Mouse (Mus musculus): ENCODE data around the gene Slc45a3. TPM values are rescaled to one million over a fixed set of nuclear protein-coding genes. Genes with fewer than 3 reads are reported as not detected.

The Slc45a3 gene
- total and polyA plus RNA-seq, 2 experiments from 2014 or later = 2.8 to 9.5 TPM

- Histone ChIP-seq H3K27ac (ENCODE audit: low read depth) (no peak overlapping the region), H3K4me3 (ENCODE audit: low read depth, low read length) (no peak overlapping the region), H3K27me3 (ENCODE audit: control insufficient read depth, insufficient read depth, low read length) (no peaks in the 10 kb centered on the region), H3K36me3 (replicated peaks; ENCODE audit: control insufficient read depth, insufficient read depth, low read length) (no peaks in the 10 kb centered on the region), H3K4me1 (ENCODE audit: control insufficient read depth, insufficient read depth) (peaks cover 4% of the 10 kb centered on the region; the same call in 1 of the 2 replicates), H3K4me2 (ENCODE audit: low read depth, low read length) (no peak overlapping the region), H3K9ac (replicated peaks; ENCODE audit: low read depth, low read length) (no peak overlapping the region), H3K9me3 (replicated peaks; ENCODE audit: control insufficient read depth, low read length) (no peaks in the 10 kb centered on the region)
- WGBS = 73% methylated on average over 4 of the region's 4 CpGs
- no peak for TF ChIP-seq CTCF (IDR thresholded peaks at IDR 0.05; ENCODE audit: low read depth)
- TF ChIP-seq EP300 (IDR thresholded peaks at IDR 0.05; ENCODE audit: low read depth) = no peak
- DNase-seq (ENCODE audit: low spot score) = no peak
- no peak for ATAC-seq (ENCODE audit: insufficient read depth, low read depth)
Measured at GRCm38 (mm10) chr1:132001880-132002330, 39.1 kb downstream of the Slc45a3 start.

- no peaks in the 10 kb centered on the region for H3K27me3 ChIP-seq (ENCODE audit: control insufficient read depth, insufficient read depth, low read length)
- H3K4me2 ChIP-seq (ENCODE audit: low read depth, low read length) = no peak overlapping the region
- H3K4me1 ChIP-seq (ENCODE audit: control insufficient read depth, insufficient read depth) = peaks cover 4% of the 10 kb centered on the region; the same call in 1 of the 2 replicates
- peak overlapping the region; percentile 36 for H3K27ac ChIP-seq (ENCODE audit: low read depth)
- no peak overlapping the region for H3K9ac ChIP-seq (replicated peaks; ENCODE audit: low read depth, low read length)
- DNase-seq (ENCODE audit: low spot score) (no peak), ATAC-seq (ENCODE audit: insufficient read depth, low read depth) (no peak)
- WGBS = 52% methylated on average over 2 of the region's 2 CpGs
- no peak for TF ChIP-seq EP300 (IDR thresholded peaks at IDR 0.05; ENCODE audit: low read depth)
- no peak for TF ChIP-seq CTCF (IDR thresholded peaks at IDR 0.05; ENCODE audit: low read depth)
- H3K36me3 ChIP-seq (replicated peaks; ENCODE audit: control insufficient read depth, insufficient read depth, low read length) = no peaks in the 10 kb centered on the region
- no peak overlapping the region for H3K4me3 ChIP-seq (ENCODE audit: low read depth, low read length)
- no peaks in the 10 kb centered on the region for H3K9me3 ChIP-seq (replicated peaks; ENCODE audit: control insufficient read depth, low read length)
Measured at GRCm38 (mm10) chr1:132003111-132003510, 40.3 kb downstream of the Slc45a3 start.

GRCm38 (mm10) chr1:132003817-132004216 lies 41.0 kb downstream of the Slc45a3 start:
- H3K9me3 ChIP-seq (replicated peaks; ENCODE audit: control insufficient read depth, low read length) = no peaks in the 10 kb centered on the region
- H3K9ac ChIP-seq (replicated peaks; ENCODE audit: low read depth, low read length) = no peak overlapping the region
- H3K27me3 ChIP-seq (ENCODE audit: control insufficient read depth, insufficient read depth, low read length) = no peaks in the 10 kb centered on the region
- H3K4me2 ChIP-seq (ENCODE audit: low read depth, low read length) = no peak overlapping the region
- H3K36me3 ChIP-seq (replicated peaks; ENCODE audit: control insufficient read depth, insufficient read depth, low read length) = no peaks in the 10 kb centered on the region
- no peak for TF ChIP-seq CTCF (IDR thresholded peaks at IDR 0.05; ENCODE audit: low read depth)
- TF ChIP-seq EP300 (IDR thresholded peaks at IDR 0.05; ENCODE audit: low read depth) = peak; percentile 61; the same call in 1 of the 2 replicates
- peaks cover 6% of the 10 kb centered on the region for H3K4me1 ChIP-seq (ENCODE audit: control insufficient read depth, insufficient read depth)
- 48% methylated on average over 1 of the region's 1 CpGs for WGBS
- ATAC-seq (ENCODE audit: insufficient read depth, low read depth) (no peak), DNase-seq (ENCODE audit: low spot score) (peak; percentile 60)
- H3K27ac ChIP-seq (ENCODE audit: low read depth) = peak overlapping the region; percentile 63
- H3K4me3 ChIP-seq (ENCODE audit: low read depth, low read length) = no peak overlapping the region

GRCm38 (mm10) chr1:132004574-132005180 lies 41.9 kb downstream of the Slc45a3 start:
- Histone ChIP-seq H3K27me3 (ENCODE audit: control insufficient read depth, insufficient read depth, low read length) (no peaks in the 10 kb centered on the region), H3K36me3 (replicated peaks; ENCODE audit: control insufficient read depth, insufficient read depth, low read length) (no peaks in the 10 kb centered on the region), H3K9me3 (replicated peaks; ENCODE audit: control insufficient read depth, low read length) (no peaks in the 10 kb centered on the region), H3K4me1 (ENCODE audit: control insufficient read depth, insufficient read depth) (peaks cover 12% of the 10 kb centered on the region), H3K9ac (replicated peaks; ENCODE audit: low read depth, low read length) (no peak overlapping the region), H3K4me2 (ENCODE audit: low read depth, low read length) (no peak overlapping the region), H3K4me3 (ENCODE audit: low read depth, low read length) (no peak overlapping the region), H3K27ac (ENCODE audit: low read depth) (peak overlapping the region; percentile 63)
- TF ChIP-seq EP300 (IDR thresholded peaks at IDR 0.05; ENCODE audit: low read depth) (no peak), CTCF (IDR thresholded peaks at IDR 0.05; ENCODE audit: low read depth) (no peak)
- ATAC-seq (ENCODE audit: insufficient read depth, low read depth) (no peak), DNase-seq (ENCODE audit: low spot score) (no peak)
- WGBS = 69% methylated on average over 6 of the region's 6 CpGs

GRCm38 (mm10) chr1:132005466-132005865 lies 42.7 kb downstream of the Slc45a3 start:
- ATAC-seq (ENCODE audit: insufficient read depth, low read depth) (no peak), DNase-seq (ENCODE audit: low spot score) (no peak)
- Histone ChIP-seq H3K4me1 (ENCODE audit: control insufficient read depth, insufficient read depth) (peaks cover 16% of the 10 kb centered on the region), H3K9ac (replicated peaks; ENCODE audit: low read depth, low read length) (no peak overlapping the region), H3K4me3 (ENCODE audit: low read depth, low read length) (no peak overlapping the region), H3K36me3 (replicated peaks; ENCODE audit: control insufficient read depth, insufficient read depth, low read length) (no peaks in the 10 kb centered on the region), H3K4me2 (ENCODE audit: low read depth, low read length) (no peak overlapping the region), H3K27ac (ENCODE audit: low read depth) (no peak overlapping the region), H3K9me3 (replicated peaks; ENCODE audit: control insufficient read depth, low read length) (no peaks in the 10 kb centered on the region), H3K27me3 (ENCODE audit: control insufficient read depth, insufficient read depth, low read length) (no peaks in the 10 kb centered on the region)
- TF ChIP-seq EP300 (IDR thresholded peaks at IDR 0.05; ENCODE audit: low read depth) = no peak
- no peak for TF ChIP-seq CTCF (IDR thresholded peaks at IDR 0.05; ENCODE audit: low read depth)
- WGBS = 83% methylated on average over 1 of the region's 1 CpGs

GRCm38 (mm10) chr1:132006046-132006445 lies 43.3 kb downstream of the Slc45a3 start:
- Histone ChIP-seq H3K4me3 (ENCODE audit: low read depth, low read length) (no peak overlapping the region), H3K9me3 (replicated peaks; ENCODE audit: control insufficient read depth, low read length) (no peaks in the 10 kb centered on the region), H3K36me3 (replicated peaks; ENCODE audit: control insufficient read depth, insufficient read depth, low read length) (no peaks in the 10 kb centered on the region), H3K4me1 (ENCODE audit: control insufficient read depth, insufficient read depth) (peaks cover 16% of the 10 kb centered on the region), H3K4me2 (ENCODE audit: low read depth, low read length) (no peak overlapping the region), H3K27me3 (ENCODE audit: control insufficient read depth, insufficient read depth, low read length) (no peaks in the 10 kb centered on the region), H3K27ac (ENCODE audit: low read depth) (no peak overlapping the region), H3K9ac (replicated peaks; ENCODE audit: low read depth, low read length) (no peak overlapping the region)
- TF ChIP-seq EP300 (IDR thresholded peaks at IDR 0.05; ENCODE audit: low read depth) (no peak), CTCF (IDR thresholded peaks at IDR 0.05; ENCODE audit: low read depth) (no peak)
- DNase-seq (ENCODE audit: low spot score) (no peak), ATAC-seq (ENCODE audit: insufficient read depth, low read depth) (no peak)
- WGBS = 67% methylated on average over 3 of the region's 3 CpGs
